Mouse (Mus musculus): ENCODE results near the gene Prg3.
A peak's percentile ranks its signal among the peaks of the same experiment; 100 is the strongest.

Gene Prg3

GRCm38 (mm10) chr2:84987930-84988329, at the start of gene Prg3:
Prg3 (plus strand) TSS chr2:84988215.
- DNase-seq (ENCODE audit: low spot score in 2 of 2), result no peak

- DNase-seq (ENCODE audit: low spot score in 2 of 2), result no peak
Measured at GRCm38 (mm10) chr2:84938249-84938946, 49.6 kb upstream of the Prg3 start.

- DNase-seq (ENCODE audit: low spot score in 2 of 2), result no peak
Measured at GRCm38 (mm10) chr2:84939306-84939705, 48.7 kb upstream of the Prg3 start.

DNA sequence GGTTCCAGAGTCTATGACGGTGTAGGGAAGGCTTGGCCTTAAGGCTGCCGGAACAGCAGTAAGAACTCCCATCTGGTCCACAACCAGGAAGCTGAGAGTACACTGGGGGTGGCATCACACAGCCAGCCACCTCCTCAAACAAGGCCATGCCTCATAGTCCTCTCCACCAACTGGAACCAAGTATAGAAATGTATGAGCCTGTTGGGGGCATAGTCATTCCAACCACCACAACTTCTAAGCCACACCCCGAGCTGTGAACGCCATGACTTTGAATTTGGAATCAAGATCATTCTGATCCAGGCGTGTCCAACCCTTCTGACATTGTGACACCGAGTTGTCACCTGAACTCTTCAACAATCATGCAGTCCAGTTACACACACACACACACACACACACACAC, 48.3 kb upstream of the Prg3 start:
- DNase-seq (ENCODE audit: low spot score in 2 of 2), result no peak

GRCm38 (mm10) chr2:84941332-84941731, 46.7 kb upstream of the Prg3 start:
- no peak for DNase-seq (ENCODE audit: low spot score in 2 of 2)

DNA sequence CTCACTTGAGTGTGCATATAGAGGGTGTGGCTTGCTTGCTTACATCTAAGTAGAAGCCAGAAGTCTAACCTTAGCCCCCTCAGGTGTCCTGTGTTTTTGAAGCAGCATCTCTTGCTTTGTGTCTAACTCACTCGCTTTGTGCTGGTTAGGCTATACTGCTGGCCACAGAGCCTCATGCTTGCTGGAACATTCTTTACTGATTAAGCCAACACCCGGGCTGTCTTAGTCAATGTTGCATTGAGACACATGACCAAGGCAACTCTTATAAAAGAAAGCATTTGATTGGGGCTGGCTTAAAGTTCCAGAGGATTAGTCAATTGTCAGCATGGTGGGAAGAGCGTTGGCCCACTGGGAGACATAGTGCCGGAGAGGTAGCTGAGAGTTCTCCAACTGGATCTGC, 46.2 kb upstream of the Prg3 start:
- no peak for DNase-seq (ENCODE audit: low spot score in 2 of 2)

DNA sequence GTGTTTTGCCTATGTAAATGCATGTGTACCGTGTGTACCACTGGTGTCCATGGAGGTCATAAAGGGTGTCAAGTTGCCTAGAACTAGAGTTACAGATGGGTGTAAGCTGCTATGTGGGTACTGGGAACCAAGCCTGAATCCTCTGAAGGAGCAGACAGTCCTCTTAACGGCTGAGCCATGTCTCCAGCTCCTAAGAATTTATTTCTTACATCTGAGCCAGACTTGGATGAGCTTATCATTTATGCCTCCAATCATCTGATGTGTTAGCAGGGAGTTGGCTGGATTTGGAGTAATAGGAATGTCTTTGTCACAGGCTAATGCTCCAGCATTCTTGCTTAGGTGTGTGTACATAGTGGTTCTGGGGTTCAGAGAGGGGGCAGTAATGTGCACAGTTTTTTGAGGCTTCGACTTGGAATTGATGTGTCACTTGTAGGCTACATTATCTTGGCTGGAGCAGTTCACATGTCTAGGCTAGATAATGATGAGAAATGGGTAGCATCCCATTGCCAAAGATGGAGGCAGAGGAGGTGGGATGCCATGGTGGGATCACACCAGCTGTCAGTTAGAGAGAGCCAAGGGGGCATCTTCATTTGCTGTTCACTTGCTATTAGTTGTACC, 40.8 kb upstream of the Prg3 start:
- no peak for DNase-seq (ENCODE audit: low spot score in 2 of 2)

GRCm38 (mm10) chr2:84948252-84948651, 39.8 kb upstream of the Prg3 start:
- DNase-seq (ENCODE audit: low spot score in 2 of 2), result no peak

GRCm38 (mm10) chr2:84948721-84949120, 39.3 kb upstream of the Prg3 start:
- no peak for DNase-seq (ENCODE audit: low spot score in 2 of 2)

DNA sequence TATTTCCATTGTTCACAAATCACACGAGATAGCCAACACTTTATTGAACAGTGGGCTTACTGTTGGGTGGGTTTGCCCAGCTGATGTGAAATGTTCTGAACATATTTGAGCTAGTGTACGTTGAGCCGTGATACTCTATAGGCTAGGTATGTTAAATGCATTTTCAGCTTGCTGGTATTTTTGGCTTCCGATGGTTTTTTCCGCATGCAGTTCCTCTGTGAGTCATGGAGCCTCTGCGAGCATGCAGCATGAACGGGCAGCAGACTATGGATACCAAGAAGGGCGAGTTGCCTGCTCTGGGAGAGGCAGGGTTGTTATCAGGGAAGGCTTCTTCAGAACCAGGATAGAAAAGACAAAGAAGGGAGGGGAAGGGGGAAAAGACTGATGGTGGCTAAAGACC, 37.0 kb upstream of the Prg3 start:
- DNase-seq (ENCODE audit: low spot score in 2 of 2), result no peak

DNA sequence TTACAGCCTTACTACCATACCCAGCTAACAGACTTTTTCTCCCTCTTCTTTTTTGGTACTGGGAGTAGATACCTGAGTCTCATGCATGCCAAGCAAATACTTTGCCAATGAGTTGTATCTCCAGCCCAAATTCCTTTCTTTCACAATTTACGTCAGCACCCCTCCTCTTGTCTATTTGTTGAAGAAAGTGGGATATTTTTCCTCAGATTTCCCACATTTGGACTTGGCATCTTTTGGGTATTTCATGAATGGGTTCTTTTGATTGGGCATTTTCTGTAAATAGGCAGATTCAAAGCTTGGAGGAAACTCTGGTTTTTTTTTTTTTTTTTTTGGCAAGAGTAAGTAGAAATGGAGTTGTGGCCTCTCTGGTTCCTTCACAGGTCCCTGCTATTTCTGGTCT, 35.8 kb upstream of the Prg3 start:
- no peak for DNase-seq (ENCODE audit: low spot score in 2 of 2)

GRCm38 (mm10) chr2:84952693-84953092, 35.3 kb upstream of the Prg3 start:
- no peak for DNase-seq (ENCODE audit: low spot score in 2 of 2)

- DNase-seq (ENCODE audit: low spot score in 2 of 2), result no peak
Measured at GRCm38 (mm10) chr2:84955435-84955834, 32.6 kb upstream of the Prg3 start.

- DNase-seq (ENCODE audit: low spot score in 2 of 2), result peak in 1 of 2 experiments; percentile 26
Measured at GRCm38 (mm10) chr2:84956274-84956673, 31.7 kb upstream of the Prg3 start.

- no peak for DNase-seq (ENCODE audit: low spot score in 2 of 2)
Measured at GRCm38 (mm10) chr2:84958588-84959264, 29.3 kb upstream of the Prg3 start.

GRCm38 (mm10) chr2:84961300-84961699, 26.7 kb upstream of the Prg3 start:
- no peak for DNase-seq (ENCODE audit: low spot score in 2 of 2)

DNA sequence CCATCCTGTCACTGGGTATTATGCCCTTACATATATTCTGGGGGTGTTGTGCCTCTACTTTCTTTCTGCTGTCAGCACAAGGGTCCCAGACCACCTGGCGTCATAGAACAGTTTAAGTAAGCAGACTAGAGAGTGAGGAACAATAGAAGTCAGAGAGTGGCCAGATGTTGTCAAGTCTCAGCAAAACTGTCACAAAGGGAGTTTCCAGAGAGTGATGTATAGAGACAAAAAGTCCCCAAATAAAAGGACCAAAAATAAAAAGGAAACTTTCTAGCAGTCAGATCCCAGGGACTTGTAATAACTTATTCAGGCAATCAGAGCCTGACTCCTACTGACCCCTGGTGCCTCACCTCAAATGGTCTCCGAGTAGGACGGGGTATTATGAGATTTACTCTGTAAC, 26.1 kb upstream of the Prg3 start:
- no peak for DNase-seq (ENCODE audit: low spot score in 2 of 2)

DNA sequence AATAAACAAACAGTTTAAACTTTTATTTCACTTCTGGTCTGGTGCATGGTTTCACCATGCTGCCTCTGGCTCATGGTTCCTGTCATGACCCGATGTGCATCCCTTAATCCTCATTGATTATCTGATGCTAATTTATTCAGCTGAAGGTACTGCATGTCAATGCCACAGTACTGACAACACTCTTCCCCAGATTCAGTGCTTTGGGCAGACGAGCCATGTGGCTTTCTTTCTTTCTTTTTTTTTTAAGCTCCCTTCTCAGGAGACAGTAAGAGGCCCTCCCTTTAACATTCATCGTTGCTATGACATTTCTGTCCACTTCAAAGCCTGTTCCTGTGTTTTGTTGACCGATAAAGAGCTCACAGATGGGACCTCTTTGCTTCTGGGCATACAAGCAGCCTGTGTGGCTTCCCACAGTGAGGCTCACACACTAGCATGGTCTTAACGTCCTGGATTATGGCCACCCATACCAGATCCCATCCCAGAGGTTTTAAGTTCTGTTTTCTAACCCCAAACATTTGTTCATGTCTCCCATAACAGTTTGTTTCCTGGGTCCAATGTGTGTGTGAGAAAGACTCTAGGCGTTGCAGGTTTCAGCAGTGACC, 25.0 kb upstream of the Prg3 start:
- DNase-seq (ENCODE audit: low spot score in 2 of 2), result no peak

DNA sequence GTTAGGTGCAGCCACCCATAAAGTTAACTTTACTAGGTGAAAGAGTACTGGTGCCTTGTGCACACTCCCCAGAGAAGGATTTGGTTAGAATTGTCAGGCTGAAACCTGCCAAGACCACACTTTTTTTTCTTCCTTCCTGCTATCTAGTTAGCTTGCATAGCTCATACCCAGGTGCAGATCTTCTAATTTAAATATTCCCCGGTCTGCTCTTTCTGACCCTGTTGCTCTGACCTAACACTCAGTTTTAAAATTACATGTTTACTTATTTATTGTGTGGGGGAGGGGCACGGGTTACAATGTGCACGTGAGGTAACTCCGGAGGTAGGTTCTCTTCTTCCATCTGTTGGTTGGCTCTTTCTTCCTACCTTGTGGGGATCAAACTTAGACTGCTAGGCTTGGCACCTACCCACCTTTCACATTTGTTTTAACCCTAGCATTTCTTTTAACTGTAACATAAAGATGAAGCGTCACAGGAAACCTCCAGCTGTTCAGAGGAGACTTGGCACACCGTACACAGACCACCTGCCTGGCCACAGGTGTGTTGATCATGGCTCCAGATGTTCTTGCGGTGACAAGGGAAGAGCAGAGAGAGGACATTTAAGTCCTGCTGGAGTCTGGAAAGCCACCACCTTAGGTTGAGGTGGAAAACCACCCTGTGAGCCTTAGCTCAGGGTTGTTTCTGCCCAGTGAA, 23.8 kb upstream of the Prg3 start:
- DNase-seq (ENCODE audit: low spot score in 2 of 2), result no peak

DNA sequence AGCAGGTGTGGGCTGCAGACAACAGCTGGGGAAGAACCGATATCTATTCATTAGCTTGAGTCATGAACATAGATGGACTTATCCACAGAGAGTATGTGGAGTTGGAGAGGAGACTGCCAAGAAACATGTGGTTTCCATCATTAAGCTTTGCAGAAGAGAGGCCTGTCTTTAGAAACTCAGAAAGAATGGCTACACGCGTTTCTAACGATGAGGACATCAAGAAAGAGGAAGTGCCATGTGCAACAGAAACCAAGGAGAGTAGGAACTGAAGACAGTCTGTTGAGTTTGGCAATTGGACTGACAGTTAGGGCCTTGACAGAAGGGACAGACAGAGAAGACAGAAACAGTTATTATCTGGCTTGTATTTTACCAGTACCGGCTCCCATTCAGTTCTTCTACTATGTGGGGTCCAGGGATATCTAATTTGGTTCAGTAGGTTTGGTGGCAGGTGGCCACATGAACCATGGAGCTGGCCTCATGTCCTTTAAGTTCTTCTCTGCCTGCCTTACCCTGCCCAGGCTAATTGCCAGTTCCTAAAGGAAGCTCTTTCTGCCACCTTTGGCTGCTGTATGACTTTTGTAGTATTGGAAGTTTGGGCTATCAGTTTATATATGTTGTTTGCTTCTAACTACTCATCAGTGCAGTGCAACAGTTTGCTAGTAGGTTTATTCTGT, 20.6 kb upstream of the Prg3 start:
- no peak for DNase-seq (ENCODE audit: low spot score in 2 of 2)

GRCm38 (mm10) chr2:84975580-84975979, 12.4 kb upstream of the Prg3 start:
- DNase-seq (ENCODE audit: low spot score in 2 of 2), result no peak

GRCm38 (mm10) chr2:84980188-84980587, 7.8 kb upstream of the Prg3 start, which contains the start of gene Prg2:
Prg2 (plus strand) TSS chr2:84980461.
- DNase-seq (ENCODE audit: low spot score in 2 of 2), result no peak
